Mouse (Mus musculus) adrenal gland (tissue): ENCODE measurements around the gene Mical3.

Source experiments
- intact Hi-C: fragments of 180-260 bp; cut with DNase I; formaldehyde crosslinking; loops from one replicate; pipeline ENCODE4 v1.15.1; 2025

Gene Mical3

GRCm38 (mm10) chr6:121116434-121116833 lies 14.4 kb downstream of the Mical3 start:
- intact Hi-C loops = no loop called here

DNA sequence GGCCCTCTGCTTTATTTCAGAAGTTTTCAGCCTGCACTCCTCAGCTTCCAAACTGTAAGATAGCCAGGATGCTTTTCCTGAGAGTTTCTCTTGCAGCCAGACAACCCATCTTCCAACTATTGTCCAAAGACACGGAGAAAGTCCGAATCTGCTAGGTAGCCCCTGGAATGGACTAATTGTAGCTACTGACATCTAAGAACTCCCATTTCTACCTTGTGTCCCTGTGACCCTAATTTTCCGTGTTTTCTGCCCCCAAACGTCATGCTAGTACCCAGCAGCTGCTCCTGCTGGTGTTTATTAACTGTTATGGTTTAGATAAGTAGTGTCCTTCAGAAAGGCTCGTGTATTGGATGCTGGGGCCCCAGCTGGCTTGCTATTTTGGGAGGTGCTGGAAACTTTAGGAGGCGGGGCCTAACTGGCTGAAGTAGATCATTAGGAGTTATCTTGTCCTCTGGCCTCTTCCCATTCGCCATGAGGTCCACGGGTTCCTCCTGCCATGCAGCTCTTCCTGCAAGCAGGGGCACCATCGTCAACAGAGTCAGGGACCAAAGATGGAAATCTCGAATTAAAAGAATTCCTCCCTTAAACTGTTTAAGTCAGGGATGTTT lies 19.2 kb downstream of the Mical3 start:
- intact Hi-C loops = no loop called here

DNA sequence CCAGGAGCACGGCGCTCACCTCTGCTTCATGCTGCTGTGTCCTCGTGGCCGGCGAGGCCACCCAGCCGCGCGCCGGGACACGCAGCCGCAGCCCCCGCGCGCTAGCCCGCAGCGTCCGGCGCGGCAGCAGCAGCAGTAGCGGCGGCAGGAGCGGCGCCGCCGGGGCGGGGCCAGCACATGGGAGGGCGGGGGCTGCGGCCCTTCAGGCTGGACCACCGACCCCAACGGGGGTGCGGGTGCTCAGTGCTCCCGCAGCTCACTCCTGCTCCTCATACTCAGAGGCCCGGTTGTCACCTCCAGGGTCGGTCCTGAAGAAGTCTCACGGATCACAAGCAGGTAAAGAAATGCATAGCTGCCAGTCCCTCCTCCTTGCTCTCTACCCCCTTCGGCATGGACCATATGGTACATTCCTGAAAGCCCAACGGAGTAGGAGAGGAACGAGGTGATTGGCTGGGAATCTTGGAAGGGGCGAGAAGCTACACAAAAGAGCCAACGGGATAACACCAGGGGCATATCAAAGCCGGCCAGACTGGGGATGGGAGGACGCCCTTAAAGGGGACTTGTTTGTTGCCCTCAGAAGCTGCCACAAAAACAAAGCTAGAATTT lies 20.7 kb downstream of the Mical3 start:
- intact Hi-C loops = loop anchor here (5.0 kb wide), 1 partner anchor 93 kb away; no protein-coding TSS in a partner anchor

- intact Hi-C loops = loop anchor here (5.0 kb wide), 1 partner anchor 92 kb away; no protein-coding TSS in a partner anchor
These were observed 21.4 kb downstream of the Mical3 start for GRCm38 (mm10) chr6:121109181-121109981.

DNA sequence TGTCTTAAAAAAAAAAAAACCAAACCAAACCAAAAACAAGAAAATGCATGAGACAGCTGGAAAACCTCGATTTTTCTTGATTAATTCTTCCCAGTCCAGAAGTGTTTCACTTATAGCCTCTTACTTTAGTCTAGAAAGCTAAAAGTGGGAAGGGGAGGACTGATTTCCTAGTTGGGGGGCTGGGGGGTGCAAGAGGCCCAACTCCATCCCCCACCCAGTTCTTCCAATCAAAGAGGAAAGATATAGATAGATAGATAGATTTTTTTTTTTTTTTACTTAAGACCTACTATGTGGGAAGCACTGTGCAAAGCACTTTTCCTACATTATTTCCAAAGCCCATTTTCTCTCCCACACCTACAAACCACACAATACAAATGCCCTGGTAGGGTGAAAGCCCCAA lies 22.7 kb downstream of the Mical3 start:
- intact Hi-C loops = loop anchor here (5.0 kb wide), 1 partner anchor 91 kb away; no protein-coding TSS in a partner anchor

DNA sequence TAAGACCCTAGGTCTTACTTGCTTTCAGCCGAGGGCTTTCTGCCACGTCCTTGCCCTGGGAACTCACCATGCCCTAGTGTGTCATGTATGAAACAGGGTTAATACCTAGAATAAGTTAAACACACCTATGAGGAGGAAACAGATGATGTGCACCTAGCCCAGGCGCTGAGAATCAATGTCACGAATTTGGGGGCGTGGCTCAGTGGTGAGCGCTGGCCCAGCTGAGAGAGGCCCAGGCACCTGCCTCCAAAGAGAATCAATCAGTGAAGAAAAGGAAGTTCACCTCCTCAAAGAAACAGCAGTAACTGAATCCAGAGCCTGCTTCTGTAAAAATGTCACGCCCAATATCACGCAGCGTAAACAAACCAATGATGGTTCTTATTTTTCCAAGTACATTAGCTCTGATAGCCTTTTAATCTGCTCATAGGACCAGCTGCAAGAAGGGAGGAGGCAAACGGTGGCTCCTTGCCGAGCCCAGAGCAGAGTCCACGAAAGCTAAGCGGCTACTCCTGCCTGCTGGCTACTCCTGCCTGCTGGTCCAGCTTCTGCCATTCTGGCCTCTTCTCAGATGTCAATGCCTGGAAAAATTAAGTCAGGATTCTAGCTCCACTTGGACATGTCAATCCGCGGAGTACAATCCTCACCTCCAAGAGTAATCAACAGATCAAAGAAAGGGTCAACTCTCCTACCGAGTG lies 23.9 kb downstream of the Mical3 start:
- intact Hi-C loops = loop anchor here (5.0 kb wide), 1 partner anchor 90 kb away; no protein-coding TSS in a partner anchor

- intact Hi-C loops = loop anchor here (5.0 kb wide), 1 partner anchor 88 kb away; no protein-coding TSS in a partner anchor
These were observed 25.1 kb downstream of the Mical3 start for GRCm38 (mm10) chr6:121105726-121106125.

GRCm38 (mm10) chr6:121103406-121104171 lies 27.2 kb downstream of the Mical3 start:
- intact Hi-C loops = no loop called here

- intact Hi-C loops = no loop called here
These were observed 27.9 kb downstream of the Mical3 start for GRCm38 (mm10) chr6:121102941-121103340.

DNA sequence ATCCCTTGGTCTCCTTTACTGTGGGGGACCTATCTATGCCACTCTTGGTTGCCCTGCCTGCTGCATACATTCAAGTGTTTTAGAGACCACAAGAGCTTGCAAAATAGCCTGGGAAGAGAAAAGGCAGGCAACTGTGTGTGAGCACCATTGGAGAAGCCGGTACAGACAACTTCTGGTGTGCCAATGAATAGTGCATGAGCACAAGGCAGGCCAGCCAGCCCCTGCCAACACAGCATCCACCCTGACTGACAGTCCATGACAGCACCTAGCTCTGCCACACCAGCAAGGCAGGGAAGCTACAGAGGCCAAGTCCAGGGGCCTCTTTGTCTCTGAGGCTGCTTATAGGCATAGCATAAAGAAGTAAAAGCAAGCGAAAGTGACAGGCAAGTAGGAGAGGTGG lies 28.7 kb downstream of the Mical3 start:
- intact Hi-C loops = no loop called here

GRCm38 (mm10) chr6:121101201-121101600 lies 29.6 kb downstream of the Mical3 start:
- intact Hi-C loops = no loop called here

- intact Hi-C loops = no loop called here
These were observed 31.0 kb downstream of the Mical3 start for GRCm38 (mm10) chr6:121099831-121100230.

GRCm38 (mm10) chr6:121099228-121099608 lies 31.6 kb downstream of the Mical3 start:
- intact Hi-C loops = no loop called here

- intact Hi-C loops = no loop called here
These were observed 32.1 kb downstream of the Mical3 start for GRCm38 (mm10) chr6:121098511-121099227.

- intact Hi-C loops = no loop called here
These were observed 32.7 kb downstream of the Mical3 start for GRCm38 (mm10) chr6:121098109-121098508.

- intact Hi-C loops = no loop called here
These were observed 33.9 kb downstream of the Mical3 start for GRCm38 (mm10) chr6:121096862-121097261.

GRCm38 (mm10) chr6:121096390-121096789 lies 34.4 kb downstream of the Mical3 start:
- intact Hi-C loops = no loop called here

DNA sequence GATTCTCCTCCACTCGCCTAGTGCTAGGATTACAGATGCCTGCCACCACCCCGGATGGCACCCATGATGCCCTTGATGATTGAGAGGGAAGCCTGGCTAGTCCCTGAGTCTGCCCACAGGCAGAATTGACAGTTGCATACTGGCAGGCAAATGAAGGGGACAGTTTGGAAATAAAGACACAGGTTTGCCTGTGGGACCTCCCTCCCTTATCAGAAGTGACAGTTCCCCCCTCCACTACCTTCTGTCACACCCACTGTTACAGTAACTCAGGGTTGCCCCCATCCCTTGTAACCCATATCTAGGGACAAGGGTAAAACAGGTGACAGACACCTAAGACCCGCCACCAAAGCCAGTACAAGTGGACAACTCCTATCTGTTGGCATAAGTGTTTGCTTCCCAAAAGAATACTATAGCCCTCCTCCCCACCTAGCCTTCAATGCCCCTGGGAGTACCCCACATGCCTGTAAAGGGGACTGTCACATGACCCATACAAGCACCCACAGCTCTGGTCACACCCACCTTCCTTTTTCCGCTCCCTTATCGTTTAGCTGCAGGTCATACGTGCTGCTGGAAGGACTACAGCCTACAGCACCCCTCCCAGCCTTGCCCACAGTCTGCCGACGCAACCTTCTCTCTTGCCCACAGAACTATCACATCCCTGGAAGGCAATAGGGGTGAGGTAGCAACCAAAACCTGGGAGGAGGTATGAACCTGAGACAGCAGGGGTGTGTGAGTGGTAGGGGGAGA lies 37.0 kb downstream of the Mical3 start:
- intact Hi-C loops = no loop called here

DNA sequence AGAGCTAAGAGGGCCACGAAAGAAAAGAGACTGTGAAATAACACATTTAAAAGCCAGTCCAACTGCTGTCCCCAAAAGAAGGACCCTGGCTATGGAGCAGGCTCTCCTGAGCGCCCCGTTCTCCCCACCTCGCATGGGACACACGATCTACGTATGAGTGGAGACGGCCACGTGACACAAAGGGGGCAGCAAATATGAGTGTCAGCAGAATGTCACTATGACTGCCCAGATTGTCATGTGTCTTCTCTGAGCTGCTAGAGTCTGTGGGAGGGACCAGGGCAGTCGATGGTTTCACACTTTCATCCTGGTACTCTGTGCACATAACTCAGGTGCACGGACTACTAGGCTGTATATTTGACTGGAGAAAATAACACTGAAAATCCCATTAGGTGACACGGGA lies 40.0 kb downstream of the Mical3 start:
- intact Hi-C loops = no loop called here
